Mouse (Mus musculus) kidney, adult 2 months (tissue): ENCODE data around the gene Afmid.

ENCODE experiments used
- CTCF ChIP-seq: fragments of 200-500 bp; conservative IDR thresholded peaks from 2 replicates; pipeline ENCODE4 v1.5.1; 2011; ENCODE audit warnings: low read depth, mild to moderate bottlenecking, control low read depth, low read length, moderate library complexity, mixed read lengths; ENCODE audit not compliant: insufficient read depth, insufficient read length
- POLR2A ChIP-seq: fragments of 200-500 bp; IDR thresholded peaks from one replicate; pipeline ENCODE4 v1.6.1; 2011; ENCODE audit warnings: low read depth, low read length, control low read depth

DNA sequence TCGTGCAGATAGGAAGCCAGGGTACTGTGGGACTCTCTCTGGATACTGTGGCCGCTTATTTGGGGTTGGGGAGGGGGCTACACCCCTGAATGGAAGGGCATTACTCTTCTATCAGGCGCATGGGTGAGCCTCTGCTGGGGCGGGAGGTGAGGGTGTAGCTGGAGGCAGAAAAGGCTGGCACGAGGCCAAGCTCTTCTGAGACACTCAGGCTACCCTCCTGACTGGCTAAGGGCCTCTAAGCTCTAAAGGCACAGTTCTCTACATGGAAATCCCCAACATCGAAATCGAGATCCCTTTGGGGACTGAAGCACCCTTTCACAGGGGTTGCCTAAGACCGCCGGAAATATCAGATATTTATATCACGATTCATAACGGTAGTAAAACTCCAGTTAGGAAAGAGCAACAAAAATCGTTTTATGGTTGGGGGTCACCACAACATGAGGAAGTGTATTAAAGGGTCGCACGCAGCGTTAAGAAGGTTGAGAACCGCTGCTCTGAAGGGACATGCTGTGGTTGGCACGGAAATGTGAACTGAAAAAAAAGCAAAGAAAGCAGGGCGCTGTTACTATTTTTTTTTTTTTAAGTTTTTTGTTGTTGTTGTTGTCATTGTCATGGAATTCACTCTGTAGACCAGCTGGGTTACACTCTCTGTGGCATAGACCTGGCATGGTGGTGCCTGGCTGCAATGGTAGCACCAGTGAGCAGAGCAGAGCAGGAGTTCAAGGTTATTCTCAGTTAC, 2.6 kb downstream of the Afmid start:
- TF ChIP-seq CTCF (no peak), POLR2A (no peak)
